Mouse (Mus musculus) urinary bladder, adult 2 months (tissue): ENCODE data around the gene Rnf144a. TPM values are rescaled to one million over a fixed set of nuclear protein-coding genes. Genes with fewer than 3 reads are reported as not detected.

Source experiments
- DNase-seq: peaks from one replicate; pipeline ENCODE4 v3.0.0; 2022; ENCODE audit warnings: low spot score
- polyA plus RNA-seq: library from polyadenylated mRNA; depleted of rRNA; stranded (reverse); fragments of >200 nt; gene quantifications from 2 replicates; pipeline ENCODE4 v1.2.3, GENCODE M21; 2012

The Rnf144a gene
- polyA plus RNA-seq, 1 experiment: 3.4 TPM

- DNase-seq: no peak
Observed at GRCm38 (mm10) chr12:26373721-26374120, 41.3 kb downstream of the Rnf144a start.

DNA sequence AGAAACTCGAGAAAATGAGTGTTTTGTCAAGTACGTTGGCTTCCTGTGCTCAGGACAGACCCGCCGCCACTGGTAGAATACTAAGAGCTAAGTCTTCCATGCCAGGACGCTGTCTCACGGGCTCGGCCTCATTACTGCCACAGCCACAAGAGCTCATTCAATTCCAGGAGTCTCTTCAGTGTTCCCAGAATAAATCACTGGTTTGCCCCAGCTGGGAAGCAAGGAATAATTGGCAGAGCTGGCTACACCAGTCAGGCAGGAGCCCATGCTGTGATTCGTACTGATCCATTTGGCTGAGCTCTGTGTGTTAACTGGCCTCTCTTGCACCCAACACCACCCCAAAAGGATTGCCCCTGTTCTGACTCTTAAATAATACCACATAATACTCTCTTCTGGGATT is 45.0 kb downstream of the Rnf144a start:
- no peak for DNase-seq

DNA sequence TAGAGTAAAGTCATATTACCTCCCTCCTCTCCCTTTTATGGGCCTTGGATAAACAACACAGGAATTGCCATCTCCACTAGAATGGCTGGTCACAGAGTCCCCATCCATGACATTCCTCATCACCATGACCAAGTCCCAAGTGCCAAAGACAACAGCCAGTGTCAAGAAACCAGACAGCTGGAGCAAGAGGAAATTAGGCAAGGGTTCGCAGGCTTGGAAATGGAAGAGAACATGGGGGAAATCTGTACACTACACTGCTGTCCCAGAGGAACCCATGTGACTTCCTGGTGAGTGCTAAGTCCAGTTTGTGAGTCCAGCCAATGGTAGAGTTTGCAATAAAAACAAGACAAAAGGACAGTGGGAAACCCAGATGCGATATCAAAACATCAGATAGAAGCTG is 47.7 kb downstream of the Rnf144a start:
- no peak for DNase-seq

DNA sequence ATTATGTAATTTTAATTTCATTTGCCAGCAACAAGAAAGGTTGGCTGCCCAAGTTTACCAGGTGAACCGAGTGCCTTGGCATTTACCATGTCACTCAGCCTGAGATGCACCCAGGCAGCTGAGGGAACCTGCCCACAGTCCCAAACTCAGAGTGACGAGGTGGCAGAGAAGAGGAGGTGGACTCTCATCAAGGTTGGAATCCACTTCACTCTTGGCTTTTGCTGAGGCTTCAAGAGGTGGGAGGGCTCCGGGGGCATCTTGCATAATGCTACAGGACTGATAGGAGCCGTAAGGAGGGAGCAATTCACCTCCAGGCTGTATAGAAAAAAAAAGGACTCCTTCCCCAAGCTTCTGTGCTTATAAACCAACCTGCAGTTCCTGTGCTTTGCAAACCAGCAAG is 48.7 kb downstream of the Rnf144a start:
- no peak for DNase-seq

GRCm38 (mm10) chr12:26365531-26366315 is 49.3 kb downstream of the Rnf144a start:
- DNase-seq: no peak

DNA sequence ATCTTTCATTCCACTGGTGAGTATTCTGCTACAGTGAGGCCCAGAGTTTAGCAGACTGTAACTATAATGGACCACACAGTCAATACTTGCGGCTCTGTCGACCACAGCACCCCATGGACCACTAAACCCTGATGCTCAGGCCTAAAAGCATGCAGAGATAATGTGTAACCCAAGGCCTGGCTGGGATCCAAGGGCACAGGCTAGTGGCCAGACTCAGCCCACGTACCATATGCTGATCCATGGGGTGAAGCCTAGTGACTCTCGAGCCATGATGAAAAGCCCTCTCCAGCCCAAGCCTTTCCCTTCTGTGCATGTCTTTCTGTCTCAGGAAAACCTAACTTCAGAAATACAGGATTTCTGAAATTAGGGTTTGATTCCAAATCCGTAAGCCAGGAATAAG is 50.2 kb downstream of the Rnf144a start:
- no peak for DNase-seq

GRCm38 (mm10) chr12:26360946-26361523 is 54.0 kb downstream of the Rnf144a start:
- DNase-seq: no peak

- DNase-seq: no peak
Observed at GRCm38 (mm10) chr12:26359817-26360216, 55.2 kb downstream of the Rnf144a start.

- no peak for DNase-seq
Observed at GRCm38 (mm10) chr12:26359241-26359640, 55.8 kb downstream of the Rnf144a start.

DNA sequence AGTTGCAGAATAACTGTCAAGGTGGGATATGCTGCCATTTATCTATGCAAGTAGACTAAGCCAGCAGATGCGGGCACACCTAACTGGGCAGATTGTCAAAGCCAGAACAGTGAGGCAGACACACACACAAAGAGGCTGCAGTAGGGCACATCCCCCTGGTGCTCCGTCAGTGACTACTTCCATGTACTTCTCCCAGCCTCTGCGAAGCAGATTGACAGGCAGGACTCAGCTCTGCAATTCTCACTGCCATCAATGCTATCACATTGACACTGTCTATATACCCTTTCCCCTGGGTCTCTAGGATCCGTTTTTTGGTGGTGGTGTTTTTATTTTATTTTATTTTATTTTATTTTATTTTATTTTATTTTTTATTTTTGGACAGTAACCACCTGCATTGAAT is 57.8 kb downstream of the Rnf144a start:
- no peak for DNase-seq

DNA sequence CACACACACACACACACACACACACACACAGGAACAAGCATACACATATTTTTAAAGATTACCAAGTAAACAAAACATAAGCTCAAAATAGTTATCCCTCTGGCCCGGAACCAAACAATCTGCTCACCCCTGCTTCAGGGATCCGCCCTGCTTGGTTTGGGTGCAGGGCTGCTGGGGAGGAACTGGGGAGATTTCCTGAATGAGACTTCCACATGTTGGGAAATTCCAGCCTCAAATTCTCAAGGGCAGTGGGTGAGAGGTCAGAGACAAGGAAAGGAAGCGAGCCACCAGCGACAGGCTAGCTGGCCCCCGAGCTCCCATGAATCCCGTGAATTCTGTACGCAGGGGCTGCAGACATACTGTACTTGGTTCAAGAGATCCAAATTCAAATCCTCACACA is 58.9 kb downstream of the Rnf144a start:
- no peak for DNase-seq

- no peak for DNase-seq
Observed at GRCm38 (mm10) chr12:26351321-26351720, 63.7 kb downstream of the Rnf144a start.

DNA sequence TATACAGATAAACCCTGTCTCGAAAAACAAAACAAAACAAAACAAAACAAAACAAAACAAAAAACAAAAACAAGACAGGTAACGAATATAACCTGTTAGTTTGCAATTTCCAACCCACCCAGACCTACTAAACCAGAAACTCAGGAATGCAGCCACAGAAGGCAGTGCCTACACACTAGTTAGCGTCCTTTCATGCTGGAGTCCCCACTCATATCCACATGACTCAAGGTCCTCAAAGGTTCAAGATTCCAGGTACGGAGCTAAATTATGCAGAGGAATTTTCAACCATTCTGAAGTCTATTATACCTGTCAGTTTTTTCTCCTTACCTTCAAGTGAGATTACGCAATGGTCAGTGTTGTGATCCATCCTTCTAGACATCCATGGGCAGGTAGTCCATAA is 70.6 kb downstream of the Rnf144a start:
- DNase-seq: no peak

DNA sequence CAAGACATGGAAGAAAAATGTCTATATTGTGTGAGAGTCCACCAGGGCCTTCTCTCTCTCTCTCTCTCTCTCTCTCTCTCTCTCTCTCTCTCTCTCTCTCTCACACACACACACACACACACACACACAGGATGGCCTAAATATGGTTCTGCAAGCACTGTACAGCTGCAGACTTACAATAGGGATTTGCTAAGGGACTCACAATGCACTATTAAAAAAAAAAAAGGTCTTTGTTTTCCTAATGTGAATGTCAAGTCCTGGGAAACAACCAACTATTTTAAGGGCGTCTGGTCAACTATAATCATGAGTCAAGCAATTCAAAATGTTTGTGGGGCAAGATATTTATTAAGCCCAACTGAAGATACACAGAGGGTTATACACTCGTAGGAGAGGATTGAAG is 71.9 kb downstream of the Rnf144a start:
- no peak for DNase-seq

- DNase-seq: no peak
Observed at GRCm38 (mm10) chr12:26342663-26343062, 72.4 kb downstream of the Rnf144a start.

- no peak for DNase-seq
Observed at GRCm38 (mm10) chr12:26342086-26342485, 73.0 kb downstream of the Rnf144a start.

GRCm38 (mm10) chr12:26340621-26341020 is 74.4 kb downstream of the Rnf144a start:
- no peak for DNase-seq

DNA sequence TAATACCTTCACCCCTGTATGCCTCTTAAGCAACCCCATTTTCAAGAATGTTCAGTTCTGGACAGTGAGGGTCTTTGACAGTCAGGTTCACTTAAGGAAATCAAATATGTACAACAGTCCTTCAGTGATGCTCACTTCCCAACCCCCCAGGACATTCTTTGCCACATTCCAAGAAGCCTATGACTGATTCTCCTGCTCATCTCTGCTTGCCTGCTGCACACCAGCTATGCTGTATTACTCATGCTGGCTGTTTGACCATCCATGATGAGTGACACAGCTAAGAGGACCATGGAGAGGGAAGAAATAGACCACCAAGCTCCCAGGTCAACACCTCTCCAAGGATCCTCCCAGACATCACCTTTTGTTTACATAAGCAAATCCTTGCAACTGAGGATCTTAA is 75.2 kb downstream of the Rnf144a start:
- DNase-seq: no peak

GRCm38 (mm10) chr12:26339181-26339580 is 75.9 kb downstream of the Rnf144a start:
- DNase-seq: no peak

- DNase-seq: no peak
Observed at GRCm38 (mm10) chr12:26333678-26334077, 81.4 kb downstream of the Rnf144a start.

- no peak for DNase-seq
Observed at GRCm38 (mm10) chr12:26331048-26331447, 84.0 kb downstream of the Rnf144a start.

- no peak for DNase-seq
Observed at GRCm38 (mm10) chr12:26329756-26330155, 85.3 kb downstream of the Rnf144a start.

- no peak for DNase-seq
Observed at GRCm38 (mm10) chr12:26329031-26329675, 85.9 kb downstream of the Rnf144a start.
